Mouse (Mus musculus) lung, postnatal 0 days (tissue): Measurements from ENCODE around the gene Anks1. TPM values are rescaled to one million over a fixed set of nuclear protein-coding genes. Genes with fewer than 3 reads are reported as not detected.

Experiments used
- ATAC-seq: fragments of 200-750 bp; cut with Nextera tagmentation; 2 replicates; pipeline ENCODE4 v1.8.0; 2017; ENCODE audit warnings: moderate library complexity
- DNase-seq: peaks from one replicate; pipeline ENCODE4 v3.0.0-alpha.2; 2016; ENCODE audit warnings: low spot score
- H3K27ac ChIP-seq: fragments of 300-500 bp; sonication (generic); 2 replicates; pipeline ENCODE4 v1.5.1; 2014; ENCODE audit warnings: antibody characterized with exemption, mild to moderate bottlenecking, low read length, mixed read lengths
- H3K27me3 ChIP-seq: fragments of 300-500 bp; sonication (generic); replicated peaks from 2 replicates; pipeline ENCODE4 v1.6.1; 2014; ENCODE audit warnings: low read length, mixed read lengths; ENCODE audit not compliant: insufficient read depth
- H3K36me3 ChIP-seq: fragments of 300-500 bp; sonication (generic); 2 replicates; pipeline ENCODE4 v1.6.1; 2014; ENCODE audit warnings: low read length, mixed read lengths; ENCODE audit not compliant: insufficient read depth
- H3K4me1 ChIP-seq: fragments of 300-500 bp; sonication (generic); 2 replicates; pipeline ENCODE4 v1.6.1; 2014; ENCODE audit warnings: antibody characterized with exemption, low read depth, low read length, mixed read lengths; ENCODE audit not compliant: insufficient read depth
- H3K4me2 ChIP-seq: fragments of 300-500 bp; sonication (generic); replicated peaks from 2 replicates; pipeline ENCODE4 v1.6.1; 2014; ENCODE audit warnings: low read depth, mild to moderate bottlenecking, low read length, moderate library complexity, mixed read lengths
- H3K4me3 ChIP-seq: fragments of 300-500 bp; sonication (generic); 2 replicates; pipeline ENCODE4 v1.5.1; 2014; ENCODE audit warnings: low read depth, low read length
- H3K9ac ChIP-seq: fragments of 300-500 bp; sonication (generic); replicated peaks from 2 replicates; pipeline ENCODE4 v1.6.1; 2014; ENCODE audit warnings: low read depth, mild to moderate bottlenecking
- H3K9me3 ChIP-seq: fragments of 300-500 bp; sonication (generic); 2 replicates; pipeline ENCODE4 v1.6.1; 2016; ENCODE audit warnings: low read length, mixed read lengths
- CTCF ChIP-seq: IDR thresholded peaks from 2 replicates; pipeline ENCODE4 v1.5.1; 2016; ENCODE audit warnings: antibody characterized with exemption, mild to moderate bottlenecking
- EP300 ChIP-seq: IDR thresholded peaks from 2 replicates; pipeline ENCODE4 v1.6.1; 2016; ENCODE audit warnings: antibody characterized with exemption, mild to moderate bottlenecking, control low read depth
- WGBS: fragments of 180-500 bp; shearing (Covaris S2); extraction: QIAGEN DNeasy Blood & Tissue Kit; methylation state at CpG from one replicate; pipeline ENCODE4 v1.1.7; 2014; 5-methylcytosine and 5-hydroxymethylcytosine counted together
- polyA plus RNA-seq: library from polyadenylated mRNA; unstranded; fragments of >200 nt; fragmentation: Nextera tagmentation; extraction: Ambion mirVana; gene quantifications from 2 replicates; pipeline ENCODE4 v1.2.1, GENCODE M21; 2015

Gene Anks1
- polyA plus RNA-seq, 1 experiment from 2014 or later, result 25.4 TPM

DNA sequence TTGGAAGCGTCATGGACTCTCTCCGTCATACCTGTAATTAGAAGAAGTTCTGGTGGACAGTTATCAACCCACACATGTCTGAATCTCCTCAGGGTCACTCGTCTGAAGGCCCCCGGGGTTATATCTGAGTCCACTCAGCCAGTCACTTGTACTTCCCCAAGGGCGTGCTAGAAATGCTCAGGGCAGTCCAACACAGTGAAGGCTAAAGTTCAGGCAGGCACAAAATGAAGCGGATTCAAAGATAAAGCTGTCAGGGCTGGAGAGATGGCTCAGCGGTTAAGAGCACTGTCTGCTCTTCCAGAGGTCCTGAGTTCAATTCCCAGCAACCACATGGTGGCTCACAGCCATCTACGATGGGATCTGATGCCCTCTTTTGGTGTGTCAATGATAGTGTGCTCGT lies 168.9 kb downstream of the Anks1 start:
- Histone ChIP-seq H3K9me3 (no peaks in the 10 kb centered on the region), H3K4me2 (no peak overlapping the region), H3K4me1 (0 out of 2 replicates have a peak, but pooled peaks cover 4% of the 10 kb centered on the region), H3K36me3 (no peaks in the 10 kb centered on the region), H3K4me3 (no peak overlapping the region), H3K9ac (no peak overlapping the region), H3K27me3 (no peaks in the 10 kb centered on the region), H3K27ac (no peak overlapping the region)
- no peak for DNase-seq
- WGBS, result 73% methylated on average over 9 of the region's 9 CpGs
- ATAC-seq, result no peak
- no peak for TF ChIP-seq CTCF
- TF ChIP-seq EP300, result no peak

DNA sequence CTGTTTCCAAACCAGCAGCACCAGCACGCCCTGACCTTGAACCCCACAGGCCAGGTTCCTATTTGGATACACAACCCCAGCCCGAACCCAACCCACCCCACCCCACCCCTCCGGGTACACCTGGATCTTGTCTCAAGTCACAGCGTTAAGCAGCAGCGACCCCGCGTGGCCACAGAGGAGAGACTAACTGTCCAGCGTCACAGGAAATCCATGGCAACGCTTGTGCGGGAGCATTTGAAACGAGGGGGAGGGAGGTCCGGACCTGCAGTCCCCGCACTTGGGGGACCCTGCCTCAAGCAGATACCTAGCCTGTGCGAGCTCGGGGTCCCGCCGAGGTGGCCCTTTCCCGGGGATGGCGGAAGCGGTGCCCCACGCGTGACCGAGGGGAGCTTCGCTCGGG lies 170.5 kb downstream of the Anks1 start:
- ATAC-seq (peak; percentile 62), DNase-seq (peak; percentile 92)
- H3K4me1 ChIP-seq, result 0 out of 2 replicates have a peak, but pooled peaks cover 4% of the 10 kb centered on the region
- no peaks in the 10 kb centered on the region for H3K36me3 ChIP-seq
- peak overlapping the region; percentile 34; the same call in 1 of the 2 replicates for H3K9ac ChIP-seq
- H3K27me3 ChIP-seq, result no peaks in the 10 kb centered on the region
- H3K9me3 ChIP-seq, result no peaks in the 10 kb centered on the region
- TF ChIP-seq EP300 (no peak), CTCF (peak; percentile 90)
- H3K4me2 ChIP-seq, result peak overlapping the region; percentile 100
- no peak overlapping the region for H3K27ac ChIP-seq
- WGBS, result 2% methylated on average over 25 of the region's 25 CpGs
- peak overlapping the region; percentile 56 for H3K4me3 ChIP-seq

DNA sequence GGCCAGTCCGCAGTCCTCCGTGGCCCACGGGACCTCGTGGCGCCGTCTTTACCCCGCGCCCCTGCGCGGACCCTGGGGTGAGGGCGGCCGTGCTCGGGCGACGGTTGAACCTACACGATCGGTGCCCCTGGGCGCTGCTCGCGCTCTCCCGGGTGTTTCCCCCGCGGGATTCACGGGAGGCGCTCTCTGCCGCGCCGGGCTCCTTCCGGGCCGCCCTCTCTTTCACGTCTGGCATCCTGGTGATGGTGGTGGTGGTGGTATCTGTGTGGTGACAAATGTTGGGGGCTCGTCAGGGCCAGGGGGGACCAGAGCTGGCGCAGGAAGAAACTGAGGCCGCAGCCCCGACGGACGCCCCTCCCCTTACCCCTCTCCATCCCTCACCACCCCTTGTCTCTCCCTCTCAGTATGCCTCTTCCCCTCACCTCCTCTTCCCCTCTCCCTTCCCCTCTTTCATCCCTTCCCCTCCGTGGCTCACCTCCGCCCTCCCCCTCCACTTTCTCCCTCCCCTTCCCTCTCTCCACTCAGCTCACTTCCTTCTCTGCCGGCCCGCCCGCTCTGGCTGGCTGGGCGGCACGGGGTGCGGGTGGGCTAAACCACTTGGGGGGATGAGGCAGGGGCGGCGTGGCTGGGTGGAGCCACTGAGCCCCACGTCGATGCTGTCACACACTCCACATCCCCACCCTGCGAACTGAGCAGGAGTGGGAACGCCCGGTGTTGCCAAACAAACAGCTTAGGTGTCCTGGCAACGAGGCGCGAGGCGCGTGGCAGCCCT lies 171.1 kb downstream of the Anks1 start, which contains the start of gene Tcp11:
TSS of gene Tcp11 (minus strand) at position 595 of the 772 bp plus-strand sequence.
- H3K9me3 ChIP-seq, result no peaks in the 10 kb centered on the region
- peak; percentile 90 for DNase-seq
- H3K4me2 ChIP-seq, result peak within 1 kb of the TSS; percentile 100
- no peak for TF ChIP-seq CTCF
- TF ChIP-seq EP300, result no peak
- no peak within 1 kb of the TSS for H3K27ac ChIP-seq
- H3K36me3 ChIP-seq, result no peaks in the 10 kb centered on the region
- ATAC-seq, result peak; percentile 89
- H3K9ac ChIP-seq, result peak within 1 kb of the TSS; percentile 34; the same call in 1 of the 2 replicates
- H3K27me3 ChIP-seq, result no peaks in the 10 kb centered on the region
- H3K4me3 ChIP-seq, result peak within 1 kb of the TSS; percentile 56
- 3% methylated on average over 44 of the region's 57 CpGs for WGBS
- H3K4me1 ChIP-seq, result 0 out of 2 replicates have a peak, but pooled peaks cover 4% of the 10 kb centered on the region

DNA sequence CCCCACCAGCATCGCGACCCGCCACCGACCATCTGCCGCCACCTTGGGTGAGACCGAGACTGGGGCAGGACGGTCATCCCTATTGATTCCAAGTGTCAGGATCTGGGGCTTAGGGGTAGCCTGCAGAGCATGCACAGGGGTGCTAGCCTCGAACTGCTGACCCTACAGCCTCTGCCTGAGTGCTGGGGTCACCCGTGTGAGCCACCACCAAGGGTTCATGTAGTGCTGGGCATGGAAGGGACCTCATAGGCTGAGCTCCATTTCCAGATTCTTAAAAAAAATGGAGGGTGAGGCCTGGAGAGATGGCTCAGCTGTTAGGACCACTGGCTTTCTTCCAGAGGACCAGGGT lies 171.7 kb downstream of the Anks1 start:
- H3K9me3 ChIP-seq, result no peaks in the 10 kb centered on the region
- no peak overlapping the region for H3K27ac ChIP-seq
- no peak for TF ChIP-seq CTCF
- DNase-seq (no peak), ATAC-seq (no peak)
- 13% methylated on average over 9 of the region's 9 CpGs for WGBS
- 0 out of 2 replicates have a peak, but pooled peaks cover 4% of the 10 kb centered on the region for H3K4me1 ChIP-seq
- no peak overlapping the region for H3K9ac ChIP-seq
- H3K4me2 ChIP-seq, result peak overlapping the region; percentile 100; the same call in 1 of the 2 replicates
- H3K4me3 ChIP-seq, result peak overlapping the region; percentile 56; the same call in 1 of the 2 replicates
- no peaks in the 10 kb centered on the region for H3K27me3 ChIP-seq
- H3K36me3 ChIP-seq, result no peaks in the 10 kb centered on the region

DNA sequence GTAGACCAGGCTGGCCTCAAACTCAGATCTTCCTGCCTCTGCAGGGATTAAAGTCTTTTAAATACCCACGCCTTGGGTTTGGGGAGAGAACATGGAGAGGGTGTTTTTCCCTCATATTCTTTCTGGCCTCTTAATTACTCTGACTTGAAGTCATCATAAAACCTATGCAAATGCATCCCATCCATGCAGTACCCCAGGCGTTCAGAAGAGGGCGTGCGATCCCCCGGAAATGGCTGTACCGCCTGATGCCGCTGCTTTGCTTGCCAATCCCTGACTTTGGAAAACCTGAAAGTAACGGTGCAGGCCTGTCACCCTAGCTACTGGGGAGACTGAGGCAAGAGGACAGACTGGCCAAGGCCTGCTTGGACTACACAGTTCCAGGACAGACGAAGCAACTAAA lies 172.3 kb downstream of the Anks1 start:
- Histone ChIP-seq H3K4me3 (no peak overlapping the region), H3K9me3 (no peaks in the 10 kb centered on the region), H3K9ac (no peak overlapping the region), H3K36me3 (no peaks in the 10 kb centered on the region), H3K4me2 (no peak overlapping the region), H3K27ac (no peak overlapping the region), H3K4me1 (0 out of 2 replicates have a peak, but pooled peaks cover 4% of the 10 kb centered on the region), H3K27me3 (no peaks in the 10 kb centered on the region)
- 66% methylated on average over 9 of the region's 9 CpGs for WGBS
- DNase-seq (peak; percentile 25), ATAC-seq (no peak)
- TF ChIP-seq CTCF, result peak; percentile 72
- TF ChIP-seq EP300, result no peak

DNA sequence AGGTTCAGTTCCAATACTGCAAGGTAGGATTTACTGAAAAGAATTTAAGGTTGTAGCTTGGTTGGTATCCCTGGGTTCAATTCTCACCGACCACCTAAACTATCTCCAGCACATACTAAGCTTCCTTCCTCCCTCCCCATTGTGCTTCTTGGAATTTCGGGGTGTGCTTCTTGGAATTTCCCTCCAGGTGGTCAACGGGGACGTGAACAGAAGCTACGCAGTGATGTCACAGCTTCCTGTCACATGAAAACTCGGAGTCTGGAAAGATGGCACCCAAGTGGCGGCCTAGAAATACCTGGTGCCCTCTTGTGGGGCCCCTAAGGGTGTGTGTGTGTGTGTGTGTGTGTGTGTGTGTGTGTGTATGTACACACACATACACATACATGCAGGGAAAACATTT lies 172.8 kb downstream of the Anks1 start:
- Histone ChIP-seq H3K9ac (no peak overlapping the region), H3K4me1 (0 out of 2 replicates have a peak, but pooled peaks cover 4% of the 10 kb centered on the region), H3K27me3 (no peaks in the 10 kb centered on the region), H3K27ac (no peak overlapping the region), H3K4me2 (no peak overlapping the region), H3K9me3 (no peaks in the 10 kb centered on the region), H3K4me3 (no peak overlapping the region), H3K36me3 (no peaks in the 10 kb centered on the region)
- no peak for ATAC-seq
- TF ChIP-seq CTCF (no peak), EP300 (no peak)
- WGBS, result 76% methylated on average over 7 of the region's 7 CpGs
- DNase-seq, result no peak
